Mouse (Mus musculus): ENCODE measurements around the gene Cul7.

The Cul7 gene

GRCm38 (mm10) chr17:46650232-46651031 is at the start of gene Cul7:
Cul7 (plus strand) TSS chr17:46650337.
- DNase-seq (ENCODE audit: low spot score in 2 of 2): peak; percentile 78 to 81

GRCm38 (mm10) chr17:46600569-46600968 is 49.6 kb upstream of the Cul7 start:
- DNase-seq (ENCODE audit: low spot score in 2 of 2): no peak

DNA sequence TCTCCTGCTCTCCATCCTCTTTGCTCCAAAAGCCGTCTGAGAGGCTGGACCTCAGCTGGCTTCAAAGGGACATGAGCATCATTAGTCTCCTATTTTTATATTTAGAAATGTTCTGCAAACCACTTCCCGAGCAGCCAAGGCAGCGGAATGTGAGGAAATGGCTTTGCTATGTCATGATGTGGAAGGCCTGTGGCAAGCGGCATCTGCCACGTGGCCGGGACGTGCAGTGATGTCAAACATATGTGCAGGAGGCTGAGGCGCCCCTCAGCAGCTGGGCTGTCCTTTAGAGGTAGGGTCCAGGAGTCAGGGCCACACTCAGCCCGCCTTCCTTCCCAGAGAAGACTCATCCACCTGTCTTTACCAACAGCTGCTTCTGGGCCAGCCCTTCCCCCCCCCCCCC is 47.9 kb upstream of the Cul7 start:
- DNase-seq (ENCODE audit: low spot score in 2 of 2): no peak

- no peak for DNase-seq (ENCODE audit: low spot score in 2 of 2)
Measured at GRCm38 (mm10) chr17:46603229-46603628, 46.9 kb upstream of the Cul7 start.

DNA sequence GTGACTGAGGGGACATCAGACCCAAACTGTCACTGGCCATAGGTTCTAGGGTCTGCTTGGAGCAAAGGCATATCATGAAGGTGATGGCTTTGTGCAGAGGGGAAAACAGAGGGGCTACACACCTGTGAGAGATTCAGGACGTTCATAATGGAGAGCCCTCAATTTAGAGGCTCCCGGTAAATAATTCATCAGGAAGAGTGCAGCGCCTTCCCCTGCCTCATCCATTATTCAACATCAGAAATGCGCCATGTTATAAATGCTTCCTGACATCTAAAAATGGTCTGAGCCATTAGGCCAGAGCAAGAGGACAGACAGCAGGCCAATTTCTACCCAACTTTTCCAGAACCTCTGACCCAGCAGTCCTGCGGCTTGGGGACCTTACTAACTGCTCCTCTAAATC is 45.0 kb upstream of the Cul7 start:
- DNase-seq (ENCODE audit: low spot score in 2 of 2): no peak

GRCm38 (mm10) chr17:46605987-46606386 is 44.1 kb upstream of the Cul7 start:
- no peak for DNase-seq (ENCODE audit: low spot score in 2 of 2)

DNA sequence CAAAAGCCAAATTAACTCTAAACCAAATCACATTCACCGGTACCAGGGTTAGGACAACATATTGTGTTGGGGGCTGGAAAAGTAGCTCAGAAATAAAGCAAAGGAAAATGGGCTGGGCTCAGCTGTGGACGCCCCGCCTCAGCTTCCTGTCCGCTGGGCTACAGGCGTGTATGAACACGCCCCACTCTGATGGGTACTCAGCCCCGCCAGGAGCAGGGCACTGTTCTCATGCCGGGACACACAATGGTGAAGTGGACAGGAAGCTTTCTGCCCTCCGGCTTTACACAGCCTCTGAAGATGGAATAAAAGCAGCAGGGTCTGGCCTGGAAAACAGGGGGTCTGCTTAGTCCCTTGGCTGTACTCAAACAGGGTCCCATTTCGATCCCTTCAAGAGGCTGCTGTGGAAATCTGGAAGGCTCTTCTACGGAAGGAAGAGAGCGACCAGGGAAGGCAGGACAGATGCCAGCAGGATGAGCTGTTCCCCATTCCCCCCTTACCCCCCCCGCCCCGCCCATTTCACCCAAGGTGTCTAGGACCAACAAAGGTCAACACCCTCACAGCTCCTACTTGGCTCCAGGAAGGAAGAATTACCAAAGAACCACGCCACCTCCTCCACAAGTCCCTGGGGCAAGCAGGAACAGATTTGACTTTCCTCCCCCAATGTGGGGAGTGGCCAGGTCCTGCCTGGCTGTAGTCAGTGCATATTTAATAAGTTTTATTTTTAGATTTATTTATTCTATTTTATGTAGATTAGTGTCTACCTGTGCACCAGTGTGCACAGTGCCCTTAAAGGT is 40.2 kb upstream of the Cul7 start:
- DNase-seq (ENCODE audit: low spot score in 2 of 2): no peak

GRCm38 (mm10) chr17:46611316-46611715 is 38.8 kb upstream of the Cul7 start:
- DNase-seq (ENCODE audit: low spot score in 2 of 2): no peak

GRCm38 (mm10) chr17:46612189-46612588 is 37.9 kb upstream of the Cul7 start:
- no peak for DNase-seq (ENCODE audit: low spot score in 2 of 2)

GRCm38 (mm10) chr17:46612820-46613219 is 37.3 kb upstream of the Cul7 start:
- no peak for DNase-seq (ENCODE audit: low spot score in 2 of 2)

- DNase-seq (ENCODE audit: low spot score in 2 of 2): no peak
Measured at GRCm38 (mm10) chr17:46613229-46613628, 36.9 kb upstream of the Cul7 start.

GRCm38 (mm10) chr17:46617799-46618198 is 32.3 kb upstream of the Cul7 start:
- no peak for DNase-seq (ENCODE audit: low spot score in 2 of 2)

DNA sequence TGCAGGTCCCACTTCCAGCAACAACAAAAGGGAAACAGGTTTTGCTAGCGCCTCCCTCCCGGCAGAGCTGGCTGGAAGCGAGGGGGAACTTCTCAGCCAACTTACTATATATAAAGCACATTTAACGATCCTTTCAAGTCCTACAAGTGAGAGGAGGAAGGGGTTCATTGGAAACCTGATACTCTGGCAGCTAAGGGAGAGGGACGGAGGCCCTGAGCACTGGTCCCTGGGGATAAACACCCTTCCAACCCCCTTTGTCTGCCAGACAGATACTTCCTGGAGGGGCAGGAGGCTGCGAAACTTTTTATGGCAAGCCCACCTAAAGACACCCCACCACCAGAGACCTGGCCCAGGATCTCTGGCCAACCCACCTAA is 31.8 kb upstream of the Cul7 start:
- no peak for DNase-seq (ENCODE audit: low spot score in 2 of 2)

DNA sequence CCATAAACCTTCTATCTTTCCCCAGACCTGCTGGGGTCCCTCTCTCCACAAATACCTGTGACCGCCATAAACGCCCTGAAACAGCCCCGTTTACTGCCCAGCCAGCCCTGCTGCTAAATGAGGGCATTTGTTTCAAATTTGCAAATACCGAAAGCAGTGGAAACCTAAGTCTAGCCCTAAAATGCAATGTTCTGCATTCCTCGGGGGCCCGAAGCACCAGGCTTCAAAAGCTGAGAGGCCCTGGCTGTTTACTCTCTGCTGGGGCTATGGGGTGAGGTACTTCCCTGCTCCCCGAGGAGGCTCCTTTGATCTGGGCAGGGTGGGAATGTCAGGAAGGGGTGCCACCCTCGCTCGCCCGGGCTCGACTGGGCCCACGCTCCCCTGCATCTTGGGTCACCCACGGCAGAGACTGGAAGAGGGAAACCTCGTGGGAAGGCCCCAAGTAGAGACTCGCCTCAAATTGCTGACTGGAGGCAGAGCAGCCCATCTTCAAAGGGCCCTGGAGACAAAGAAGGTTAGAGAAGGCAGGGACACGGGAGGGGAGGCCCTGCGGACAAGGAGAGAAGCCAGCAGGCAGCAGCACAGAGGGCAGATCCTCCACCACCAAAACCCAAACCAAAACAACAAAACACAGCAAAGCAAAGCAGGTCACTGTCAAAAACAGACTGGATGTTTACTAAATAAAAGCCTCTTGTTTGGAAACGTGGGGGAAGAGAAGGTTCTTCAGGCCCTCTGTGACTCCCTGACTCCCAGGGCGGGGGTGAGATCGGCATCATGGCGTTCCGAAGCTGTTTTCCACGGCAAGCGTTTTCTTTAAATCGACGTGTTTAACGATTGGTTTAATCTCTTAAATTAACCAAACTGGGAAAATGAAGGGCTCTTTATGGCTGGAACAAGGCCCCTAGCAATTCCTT is 31.1 kb upstream of the Cul7 start:
- DNase-seq (ENCODE audit: low spot score in 2 of 2): no peak

- no peak for DNase-seq (ENCODE audit: low spot score in 2 of 2)
Measured at GRCm38 (mm10) chr17:46619683-46620357, 30.3 kb upstream of the Cul7 start.

DNA sequence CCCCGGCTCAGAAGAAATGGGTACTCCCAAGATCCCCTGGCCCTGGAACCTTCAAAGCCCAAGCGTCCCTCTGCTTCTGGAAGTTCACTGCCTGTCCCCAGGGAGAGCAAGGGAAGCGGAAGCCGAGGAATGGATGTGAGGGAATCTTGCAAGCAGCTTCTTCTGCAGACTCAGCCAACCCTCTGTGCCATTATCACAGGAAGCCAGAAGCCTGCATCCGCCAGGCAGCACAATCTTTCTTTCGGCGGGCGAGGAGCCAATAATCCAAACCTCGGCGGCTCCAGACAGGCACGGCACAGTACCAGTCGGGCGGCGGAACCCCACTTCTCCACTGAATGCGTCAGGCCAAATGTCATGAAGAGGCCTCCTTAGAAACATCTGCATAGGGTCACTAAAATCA is 28.8 kb upstream of the Cul7 start:
- no peak for DNase-seq (ENCODE audit: low spot score in 2 of 2)

DNA sequence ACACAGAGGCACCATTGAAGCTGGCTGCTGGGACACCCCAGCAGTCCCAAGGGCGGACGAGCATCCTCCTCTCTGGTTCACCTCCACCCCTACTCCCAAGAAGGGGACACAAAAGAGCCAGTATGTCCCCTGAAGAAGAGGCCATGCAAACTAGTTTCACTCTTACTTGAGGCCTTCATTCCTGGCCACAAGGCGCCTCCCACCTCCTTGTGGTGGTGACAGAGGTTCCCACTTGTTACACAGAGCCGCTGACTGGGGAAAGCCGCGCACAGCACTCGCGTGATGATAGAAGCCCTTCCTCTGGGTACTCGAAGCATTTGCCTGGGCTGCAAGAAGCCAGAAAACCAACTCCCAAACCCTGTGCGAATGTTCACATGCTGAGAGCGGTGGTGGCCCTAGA is 27.9 kb upstream of the Cul7 start:
- no peak for DNase-seq (ENCODE audit: low spot score in 2 of 2)

DNA sequence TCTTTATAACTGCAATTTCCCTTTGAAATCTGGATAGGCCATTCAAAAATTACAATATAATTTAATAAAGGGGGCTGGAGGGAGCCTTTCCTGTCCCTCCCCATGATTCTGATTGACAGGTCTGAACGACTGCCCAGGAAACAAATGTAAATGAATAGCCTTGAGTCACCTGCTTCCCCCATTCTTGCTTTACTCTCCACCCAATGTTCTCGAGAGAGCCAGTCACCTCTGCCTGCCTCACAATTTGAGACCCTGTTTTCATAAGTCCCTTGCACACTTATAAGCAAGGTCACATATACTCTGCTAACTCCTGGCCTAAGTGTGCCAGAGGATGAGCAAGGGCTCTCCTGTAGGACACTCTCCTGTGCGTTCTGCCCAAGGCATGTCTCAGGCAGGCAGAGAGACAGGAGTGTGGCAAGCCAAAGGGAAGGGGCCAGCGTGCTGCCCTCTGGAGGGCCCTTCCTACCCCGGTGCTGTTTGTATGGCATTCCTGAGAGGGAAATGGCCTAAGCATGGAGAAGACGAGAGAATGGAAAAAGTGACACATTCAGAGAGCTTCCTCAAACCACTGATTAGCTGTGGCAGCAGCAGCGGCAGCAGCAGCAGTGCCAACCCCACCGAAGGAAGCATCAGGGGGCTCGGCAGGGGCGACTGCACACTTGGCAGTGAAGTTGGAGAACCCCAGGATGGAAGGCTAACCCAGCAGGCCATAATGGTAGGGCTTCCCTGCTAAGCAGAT is 26.1 kb upstream of the Cul7 start:
- no peak for DNase-seq (ENCODE audit: low spot score in 2 of 2)

GRCm38 (mm10) chr17:46624598-46624997 is 25.5 kb upstream of the Cul7 start:
- no peak for DNase-seq (ENCODE audit: low spot score in 2 of 2)

- no peak for DNase-seq (ENCODE audit: low spot score in 2 of 2)
Measured at GRCm38 (mm10) chr17:46627409-46627808, 22.7 kb upstream of the Cul7 start.

- no peak for DNase-seq (ENCODE audit: low spot score in 2 of 2)
Measured at GRCm38 (mm10) chr17:46628471-46628790, 21.7 kb upstream of the Cul7 start.
